Mouse (Mus musculus) kidney, adult 2 months (tissue): ENCODE results near the gene Txndc5.

Experiments used
- CTCF ChIP-seq: fragments of 200-500 bp; conservative IDR thresholded peaks from 2 replicates; pipeline ENCODE4 v1.5.1; 2011; ENCODE audit warnings: low read depth, mild to moderate bottlenecking, control low read depth, low read length, moderate library complexity, mixed read lengths; ENCODE audit not compliant: insufficient read depth, insufficient read length
- POLR2A ChIP-seq: fragments of 200-500 bp; IDR thresholded peaks from one replicate; pipeline ENCODE4 v1.6.1; 2011; ENCODE audit warnings: low read depth, low read length, control low read depth

GRCm38 (mm10) chr13:38534731-38535130, 6.1 kb upstream of the Txndc5 start:
- TF ChIP-seq POLR2A, result no peak
- no peak for TF ChIP-seq CTCF
